Mouse (Mus musculus): Measurements from ENCODE around the gene Slc35f3. TPM values are rescaled to one million over a fixed set of nuclear protein-coding genes. Genes with fewer than 3 reads are reported as not detected.

Slc35f3 gene
- total and polyA plus RNA-seq, 3 experiments: not detected

- H3K9me3 ChIP-seq (replicated peaks; ENCODE audit: insufficient read depth, low read length): no peaks in the 10 kb centered on the region
- peaks cover 0 to 10% of the 10 kb centered on the region in 2 experiments; a peak in 3 of 4 replicates for H3K36me3 ChIP-seq (ENCODE audit: control insufficient read depth in 1 of 2, insufficient read depth in 2 of 2, low read length in 2 of 2)
- no peaks in the 10 kb centered on the region for H3K27me3 ChIP-seq (ENCODE audit: control insufficient read depth in 1 of 2, insufficient read depth in 2 of 2, low read length in 2 of 2)
- H3K9ac ChIP-seq (ENCODE audit: control insufficient read depth, low read depth, low read length, poor library complexity, severe bottlenecking): peak overlapping the region; percentile 83
- TF ChIP-seq TBP (IDR thresholded peaks at IDR 0.05; ENCODE audit: low read depth, low read length) (0 out of 2 replicates have a peak, but pooled peaks have one; percentile 17), USF2 (IDR thresholded peaks at IDR 0.05; ENCODE audit: borderline replicate concordance in 1 of 2, insufficient read depth in 1 of 2, low read depth in 1 of 2, low read length in 2 of 2) (no peak)
- H3K79me2 ChIP-seq (ENCODE audit: control insufficient read depth, insufficient read depth, low read length, poor library complexity): peaks cover 10% of the 10 kb centered on the region
- peaks cover 0 to 6% of the 10 kb centered on the region in 2 experiments; a peak in 2 of 4 replicates for H3K4me1 ChIP-seq (ENCODE audit: control insufficient read depth in 1 of 2, insufficient read depth in 2 of 2, low read length in 2 of 2)
- DNase-seq (ENCODE audit: low read depth, low spot score): no peak
- peak overlapping the region; percentile 46 for H3K27ac ChIP-seq (ENCODE audit: control insufficient read depth, low read depth, low read length)
- peak overlapping the region; percentile 88 to 90 for H3K4me3 ChIP-seq (ENCODE audit: control insufficient read depth in 1 of 2, insufficient read depth in 1 of 2, low read depth in 2 of 2, low read length in 2 of 2)
Measured at GRCm38 (mm10) chr8:126422920-126423300, 124.6 kb downstream of the Slc35f3 start.

GRCm38 (mm10) chr8:126424163-126424562 lies 125.8 kb downstream of the Slc35f3 start:
- Histone ChIP-seq H3K27ac (ENCODE audit: control insufficient read depth, low read depth, low read length) (no peak overlapping the region), H3K9me3 (replicated peaks; ENCODE audit: insufficient read depth, low read length) (no peaks in the 10 kb centered on the region), H3K36me3 (ENCODE audit: control insufficient read depth in 1 of 2, insufficient read depth in 2 of 2, low read length in 2 of 2) (peaks cover 0 to 10% of the 10 kb centered on the region in 2 experiments), H3K27me3 (ENCODE audit: control insufficient read depth in 1 of 2, insufficient read depth in 2 of 2, low read length in 2 of 2) (no peaks in the 10 kb centered on the region), H3K79me2 (ENCODE audit: control insufficient read depth, insufficient read depth, low read length, poor library complexity) (peaks cover 10% of the 10 kb centered on the region), H3K9ac (ENCODE audit: control insufficient read depth, low read depth, low read length, poor library complexity, severe bottlenecking) (no peak overlapping the region), H3K4me3 (ENCODE audit: control insufficient read depth in 1 of 2, insufficient read depth in 1 of 2, low read depth in 2 of 2, low read length in 2 of 2) (no peak overlapping the region), H3K4me1 (ENCODE audit: control insufficient read depth in 1 of 2, insufficient read depth in 2 of 2, low read length in 2 of 2) (peaks cover 0 to 6% of the 10 kb centered on the region in 2 experiments; a peak in 2 of 4 replicates)
- no peak for DNase-seq (ENCODE audit: low read depth, low spot score)
- TF ChIP-seq E2F4 (IDR thresholded peaks at IDR 0.05; ENCODE audit: borderline replicate concordance, low read depth, low read length) (no peak), MEF2A (IDR thresholded peaks at IDR 0.05; ENCODE audit: extremely low read depth, insufficient replicate concordance, low read depth, low read length, poor library complexity, severe bottlenecking) (no peak), SMC3 (IDR thresholded peaks at IDR 0.05; ENCODE audit: low read depth, low read length) (no peak), MYC (IDR thresholded peaks at IDR 0.05; ENCODE audit: low read depth, low read length) (no peak), POLR2AphosphoS5 (IDR thresholded peaks at IDR 0.05; ENCODE audit: borderline replicate concordance, low read depth, low read length) (no peak), SIN3A (IDR thresholded peaks at IDR 0.05; ENCODE audit: low read length) (no peak), CTCF (IDR thresholded peaks at IDR 0.05 in 2 of 3, conservative IDR thresholded peaks at IDR 0.05 in 1 of 3; ENCODE audit: control insufficient read depth in 1 of 3, insufficient read depth in 1 of 3, low read depth in 2 of 3, low read length in 3 of 3, poor library complexity in 1 of 3, severe bottlenecking in 1 of 3) (no peak), POLR2AphosphoS2 (IDR thresholded peaks at IDR 0.05; ENCODE audit: low read length) (no peak)

DNA sequence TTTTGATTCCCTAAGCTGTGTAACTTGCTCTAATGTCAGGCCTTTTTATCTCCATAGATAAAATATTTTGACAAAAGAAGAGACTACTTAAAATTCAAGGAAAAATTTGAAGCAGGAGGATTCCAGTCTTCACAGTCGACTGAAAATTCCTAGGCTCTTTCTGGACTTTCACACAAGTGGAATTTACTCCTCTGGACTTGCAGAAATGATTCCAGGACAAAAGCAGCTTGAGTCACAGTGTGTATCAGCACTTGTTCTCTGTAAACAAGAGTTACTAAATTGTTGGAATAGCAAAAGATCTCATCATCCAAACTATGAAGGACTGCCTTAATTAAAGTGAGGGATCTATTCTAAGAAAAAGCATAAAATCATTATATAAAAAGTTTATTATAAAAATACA lies 126.6 kb downstream of the Slc35f3 start:
- H3K9me3 ChIP-seq (replicated peaks; ENCODE audit: insufficient read depth, low read length): no peaks in the 10 kb centered on the region
- peaks cover 10% of the 10 kb centered on the region for H3K79me2 ChIP-seq (ENCODE audit: control insufficient read depth, insufficient read depth, low read length, poor library complexity)
- no peak overlapping the region for H3K4me3 ChIP-seq (ENCODE audit: control insufficient read depth in 1 of 2, insufficient read depth in 1 of 2, low read depth in 2 of 2, low read length in 2 of 2)
- no peaks in the 10 kb centered on the region for H3K27me3 ChIP-seq (ENCODE audit: control insufficient read depth in 1 of 2, insufficient read depth in 2 of 2, low read length in 2 of 2)
- TF ChIP-seq ETS1 (IDR thresholded peaks at IDR 0.05; ENCODE audit: low read depth, low read length) (no peak), TAL1 (IDR thresholded peaks at IDR 0.05; ENCODE audit: low read length) (no peak), POLR2A (IDR thresholded peaks at IDR 0.05; ENCODE audit: control insufficient read depth in 1 of 2, insufficient read depth in 1 of 2, low read depth in 1 of 2, low read length in 2 of 2, poor library complexity in 1 of 2) (no peak), E2F4 (IDR thresholded peaks at IDR 0.05; ENCODE audit: borderline replicate concordance, low read depth, low read length) (no peak), SMC3 (IDR thresholded peaks at IDR 0.05; ENCODE audit: low read depth, low read length) (no peak), CHD1 (IDR thresholded peaks at IDR 0.05; ENCODE audit: low read depth, low read length) (no peak), TBP (IDR thresholded peaks at IDR 0.05; ENCODE audit: low read depth, low read length) (no peak), BHLHE40 (IDR thresholded peaks at IDR 0.05; ENCODE audit: borderline replicate concordance, low read depth, low read length) (no peak), JUND (IDR thresholded peaks at IDR 0.05; ENCODE audit: low read depth, low read length) (no peak), MYB (IDR thresholded peaks at IDR 0.05; ENCODE audit: low read depth, low read length) (no peak)
- no peak overlapping the region for H3K27ac ChIP-seq (ENCODE audit: control insufficient read depth, low read depth, low read length)
- H3K4me1 ChIP-seq (ENCODE audit: control insufficient read depth in 1 of 2, insufficient read depth in 2 of 2, low read length in 2 of 2): peaks cover 0 to 6% of the 10 kb centered on the region in 2 experiments; a peak in 2 of 4 replicates
- DNase-seq (ENCODE audit: low read depth, low spot score): no peak
- peaks cover 0 to 10% of the 10 kb centered on the region in 2 experiments for H3K36me3 ChIP-seq (ENCODE audit: control insufficient read depth in 1 of 2, insufficient read depth in 2 of 2, low read length in 2 of 2)
- no peak overlapping the region for H3K9ac ChIP-seq (ENCODE audit: control insufficient read depth, low read depth, low read length, poor library complexity, severe bottlenecking)

Measured in MEL (cell line).